Mouse (Mus musculus) cerebellum, adult 2 months (tissue): ENCODE measurements around the gene Cd40lg. TPM values are rescaled to one million over a fixed set of nuclear protein-coding genes. Genes with fewer than 3 reads are reported as not detected.

ENCODE experiments used
- DNase-seq, 2 experiments: peaks; one replicate each; pipeline ENCODE4 v3.0.0; 2021
- H3K27ac ChIP-seq: fragments of 200-500 bp; 2 replicates; pipeline ENCODE4 v1.5.1; 2012; ENCODE audit warnings: low read length, control low read depth, inconsistent platforms; ENCODE audit not compliant: insufficient read depth
- H3K27me3 ChIP-seq: fragments of 200-500 bp; 2 replicates; pipeline ENCODE4 v1.6.1; 2012; ENCODE audit warnings: inconsistent platforms, mild to moderate bottlenecking, low read length, moderate library complexity; ENCODE audit not compliant: control insufficient read depth, insufficient read depth
- H3K4me1 ChIP-seq: fragments of 200-500 bp; 2 replicates; pipeline ENCODE4 v1.6.1; 2011; ENCODE audit warnings: low read length; ENCODE audit not compliant: control insufficient read depth, insufficient read depth
- H3K4me3 ChIP-seq: fragments of 200-500 bp; replicated peaks from 2 replicates; pipeline ENCODE3; 2011; ENCODE audit warnings: mild to moderate bottlenecking, low read depth, low read length, control low read depth; ENCODE audit not compliant: insufficient read depth
- CTCF ChIP-seq: fragments of 200-500 bp; IDR thresholded peaks from 2 replicates; pipeline ENCODE4 v1.5.1; 2011; ENCODE audit warnings: low read depth, mild to moderate bottlenecking, control low read depth, low read length, moderate library complexity, borderline replicate concordance; ENCODE audit not compliant: insufficient read depth
- POLR2A ChIP-seq: fragments of 200-500 bp; IDR thresholded peaks from 2 replicates; pipeline ENCODE4 v1.6.1; 2011; ENCODE audit warnings: low read length, control low read depth, borderline replicate concordance; ENCODE audit not compliant: insufficient read depth
- WGBS: fragments of 180-500 bp; shearing (Covaris S2); methylation state at CpG from one replicate; pipeline ENCODE4 v1.1.7; 2018; 5-methylcytosine and 5-hydroxymethylcytosine counted together
- polyA plus RNA-seq: library from polyadenylated mRNA; depleted of rRNA; stranded (reverse); fragments of >200 nt; gene quantifications from 2 replicates; pipeline ENCODE4 v1.2.3, GENCODE M21; 2012

The Cd40lg gene
- polyA plus RNA-seq, 1 experiment, result not detected

DNA sequence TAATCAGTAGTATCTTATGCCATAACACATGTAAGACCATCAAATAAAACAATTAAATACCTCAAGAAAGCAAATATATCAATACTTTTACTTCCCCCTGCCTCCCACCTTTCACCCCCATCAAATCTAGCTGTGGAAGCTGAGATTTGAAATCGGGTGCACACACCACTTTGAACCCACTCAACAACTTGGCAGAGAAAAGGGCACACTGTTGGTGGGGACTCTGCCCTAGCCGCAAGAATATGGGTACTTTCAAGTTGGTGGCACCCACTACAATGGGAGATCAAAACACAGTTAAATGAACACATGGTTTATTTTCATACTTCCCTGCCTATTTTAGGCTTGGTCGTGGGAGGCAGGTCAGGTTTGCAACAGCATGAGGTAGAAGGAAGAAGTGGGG lies 9.9 kb downstream of the Cd40lg start:
- 79% methylated on average over 3 of the region's 3 CpGs for WGBS
- H3K4me3 ChIP-seq, result no peak overlapping the region

DNA sequence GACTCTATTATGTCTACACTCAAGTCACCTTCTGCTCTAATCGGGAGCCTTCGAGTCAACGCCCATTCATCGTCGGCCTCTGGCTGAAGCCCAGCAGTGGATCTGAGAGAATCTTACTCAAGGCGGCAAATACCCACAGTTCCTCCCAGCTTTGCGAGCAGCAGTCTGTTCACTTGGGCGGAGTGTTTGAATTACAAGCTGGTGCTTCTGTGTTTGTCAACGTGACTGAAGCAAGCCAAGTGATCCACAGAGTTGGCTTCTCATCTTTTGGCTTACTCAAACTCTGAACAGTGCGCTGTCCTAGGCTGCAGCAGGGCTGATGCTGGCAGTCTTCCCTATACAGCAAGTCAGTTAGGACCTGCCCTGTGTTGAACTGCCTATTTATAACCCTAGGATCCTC lies 11.4 kb downstream of the Cd40lg start:
- no peak for TF ChIP-seq CTCF
- no peak for TF ChIP-seq POLR2A
- WGBS, result 13% methylated on average over 10 of the region's 10 CpGs
- no peaks in the 10 kb centered on the region for H3K4me1 ChIP-seq
- H3K27me3 ChIP-seq, result no peaks in the 10 kb centered on the region
- no peak overlapping the region for H3K27ac ChIP-seq
- DNase-seq, result peak in 1 of 2 experiments; percentile 4
- no peak overlapping the region for H3K4me3 ChIP-seq

More for the DNA sequence above, 9.9 kb downstream of the Cd40lg start:
- H3K4me1 ChIP-seq, result no peaks in the 10 kb centered on the region
- TF ChIP-seq POLR2A (no peak), CTCF (no peak)
- no peaks in the 10 kb centered on the region for H3K27me3 ChIP-seq
- no peak for DNase-seq
- H3K27ac ChIP-seq, result no peak overlapping the region

DNA sequence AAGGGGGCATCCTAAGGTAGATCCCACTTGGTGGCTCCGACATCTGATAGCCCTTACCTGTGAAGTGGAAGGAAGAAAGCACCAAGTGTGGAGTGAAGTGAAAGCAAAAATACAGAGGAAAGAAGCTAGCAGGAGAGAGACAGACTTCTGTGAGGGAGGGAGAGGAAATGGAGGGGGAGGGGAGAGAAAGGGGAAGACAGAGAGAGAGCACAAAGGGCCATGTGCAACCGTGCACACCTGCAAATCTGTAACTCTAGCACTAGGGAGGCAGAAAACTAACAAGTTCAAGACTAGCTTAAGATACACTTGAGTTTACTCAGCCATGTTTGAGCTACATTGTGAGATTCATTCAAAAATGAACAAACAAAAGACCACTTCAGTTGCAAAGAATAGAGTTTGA lies 16.2 kb downstream of the Cd40lg start:
- no peak overlapping the region for H3K27ac ChIP-seq
- no peaks in the 10 kb centered on the region for H3K4me1 ChIP-seq
- DNase-seq, result no peak
- 65% methylated on average over 2 of the region's 2 CpGs for WGBS
- no peaks in the 10 kb centered on the region for H3K27me3 ChIP-seq
- TF ChIP-seq CTCF, result no peak
- TF ChIP-seq POLR2A, result no peak
- no peak overlapping the region for H3K4me3 ChIP-seq

DNA sequence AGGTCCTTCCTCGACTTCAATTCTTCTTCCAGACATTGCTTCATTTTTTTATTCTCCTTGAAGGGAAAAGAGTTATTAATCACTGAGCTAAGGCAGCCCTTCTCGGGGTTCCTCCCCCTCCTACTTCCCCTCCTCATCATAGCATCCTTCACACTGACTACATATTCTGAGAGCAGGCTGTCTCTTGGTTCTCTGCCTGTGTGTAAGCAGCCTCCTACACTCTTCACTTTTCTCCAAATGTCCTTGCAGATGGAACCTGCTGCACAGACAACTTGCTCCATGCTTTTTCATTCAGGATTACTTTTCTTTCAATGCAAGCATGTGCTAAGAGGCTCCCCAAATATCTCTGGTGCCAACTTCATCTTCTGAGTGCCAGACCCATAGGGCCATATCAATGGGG lies 21.7 kb downstream of the Cd40lg start:
- no peak for TF ChIP-seq CTCF
- TF ChIP-seq POLR2A, result no peak
- 75% methylated on average over 2 of the region's 2 CpGs for WGBS
- Histone ChIP-seq H3K4me1 (no peaks in the 10 kb centered on the region), H3K27ac (no peak overlapping the region), H3K4me3 (no peak overlapping the region), H3K27me3 (no peaks in the 10 kb centered on the region)
- no peak for DNase-seq

DNA sequence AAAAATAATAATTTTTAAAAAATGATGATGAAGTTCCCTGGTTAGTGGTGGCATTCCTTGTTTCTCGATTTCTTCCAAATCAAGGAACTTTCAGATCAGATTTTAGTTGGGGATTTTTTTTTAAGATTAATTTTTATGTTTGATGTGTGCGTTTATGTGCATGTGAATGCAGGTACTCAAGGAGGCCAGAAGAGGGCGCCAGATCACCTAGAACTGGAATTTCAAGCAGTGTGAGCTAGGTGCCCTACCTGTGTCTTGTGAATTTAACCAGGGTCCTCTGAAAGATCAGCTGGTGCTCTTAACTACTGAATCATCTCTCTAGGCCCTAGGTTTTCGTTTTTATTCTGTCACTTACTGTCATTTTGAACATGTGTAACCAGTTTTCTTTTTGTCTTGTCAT lies 24.0 kb downstream of the Cd40lg start:
- Histone ChIP-seq H3K4me3 (no peak overlapping the region), H3K27ac (no peak overlapping the region), H3K4me1 (no peaks in the 10 kb centered on the region), H3K27me3 (no peaks in the 10 kb centered on the region)
- no peak for DNase-seq
- 74% methylated on average over 4 of the region's 4 CpGs for WGBS
- TF ChIP-seq POLR2A (no peak), CTCF (no peak)

DNA sequence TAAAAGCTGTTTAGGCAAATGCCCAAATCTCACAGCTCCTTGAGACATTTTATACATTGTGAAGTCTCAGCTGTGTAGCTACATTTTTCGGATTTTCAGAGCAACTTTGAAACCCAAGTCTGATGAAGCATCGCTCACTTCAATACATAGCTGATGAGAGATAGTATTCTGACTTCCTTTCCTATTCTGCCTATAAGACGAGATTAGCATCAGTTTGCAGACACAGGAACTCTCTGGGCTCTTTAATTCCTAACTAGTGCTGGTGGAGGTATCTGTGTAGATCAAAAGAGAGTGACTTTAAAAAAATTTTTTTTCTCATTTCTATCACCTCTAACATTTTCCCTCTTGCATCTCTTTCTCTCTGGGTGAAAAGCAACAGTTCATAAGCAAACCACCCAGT lies 26.6 kb downstream of the Cd40lg start:
- Histone ChIP-seq H3K4me1 (no peaks in the 10 kb centered on the region), H3K27ac (no peak overlapping the region), H3K4me3 (no peak overlapping the region), H3K27me3 (no peaks in the 10 kb centered on the region)
- 78% methylated on average over 3 of the region's 3 CpGs for WGBS
- TF ChIP-seq CTCF, result no peak
- TF ChIP-seq POLR2A, result no peak
- DNase-seq, result no peak

DNA sequence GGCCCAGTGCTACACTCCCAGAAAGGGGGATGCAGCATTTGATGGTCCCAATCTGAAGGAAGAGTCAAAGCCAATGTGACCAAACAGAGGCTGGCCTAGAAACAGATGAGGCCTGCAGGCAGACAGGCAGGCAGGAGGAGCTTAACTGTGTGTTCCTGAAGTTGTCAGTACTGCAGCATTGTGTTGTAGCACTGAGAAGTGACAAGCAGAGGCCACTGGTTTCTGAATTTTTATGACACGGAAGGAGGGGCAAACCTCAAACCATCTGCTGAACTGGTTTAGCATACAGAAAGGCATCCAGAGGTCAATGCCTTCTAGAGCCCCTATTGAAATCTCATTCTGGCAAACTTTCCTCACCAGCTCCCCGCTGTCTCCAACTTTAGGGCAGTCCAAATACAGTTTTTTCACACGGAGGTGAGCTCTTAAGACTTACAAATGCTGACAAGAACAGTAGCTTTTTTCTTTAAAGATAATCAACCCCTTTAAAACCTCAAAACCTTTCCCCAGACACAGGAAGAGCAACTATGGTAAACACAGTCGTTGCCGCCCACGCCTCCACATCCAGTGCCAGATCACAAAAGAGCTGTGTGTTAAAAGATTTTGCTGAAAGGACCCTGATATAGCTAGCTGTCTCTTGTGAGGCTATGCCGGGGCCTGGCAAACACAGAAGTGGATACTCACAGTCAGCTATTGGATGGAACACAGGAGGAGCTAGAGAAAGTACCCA lies 41.5 kb downstream of the Cd40lg start:
- WGBS, result 42% methylated on average over 7 of the region's 7 CpGs
- Histone ChIP-seq H3K27me3 (no peaks in the 10 kb centered on the region), H3K4me1 (no peaks in the 10 kb centered on the region), H3K4me3 (no peak overlapping the region), H3K27ac (no peak overlapping the region)
- TF ChIP-seq CTCF, result no peak
- no peak for TF ChIP-seq POLR2A
- no peak for DNase-seq

DNA sequence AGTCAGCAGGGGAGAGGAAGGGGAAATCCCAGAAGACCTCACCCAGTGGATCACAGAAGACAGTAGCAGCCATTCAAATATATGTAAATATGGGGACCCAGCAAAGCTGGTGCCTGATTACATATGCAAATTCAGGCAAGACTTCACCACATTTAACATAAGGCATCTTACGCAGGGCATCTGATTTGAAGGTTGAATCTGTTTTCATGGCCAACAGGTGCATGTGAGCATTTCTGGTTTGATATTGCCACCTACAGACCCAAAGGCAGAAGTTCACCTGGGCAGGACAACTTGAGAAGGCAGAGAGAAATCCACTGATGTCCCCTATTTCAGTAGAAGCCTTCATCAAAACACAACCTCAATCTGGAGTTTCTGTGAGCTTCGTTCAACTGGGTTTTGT lies 48.8 kb downstream of the Cd40lg start:
- DNase-seq, result no peak
- TF ChIP-seq POLR2A, result no peak
- 0 out of 2 replicates have a peak, but pooled peaks have one; percentile 30 for TF ChIP-seq CTCF
- 50% methylated on average over 2 of the region's 2 CpGs for WGBS

More for the DNA sequence above, 48.8 kb downstream of the Cd40lg start:
- H3K27me3 ChIP-seq, result no peaks in the 10 kb centered on the region
- no peak overlapping the region for H3K27ac ChIP-seq
- H3K4me3 ChIP-seq, result no peak overlapping the region
- H3K4me1 ChIP-seq, result no peaks in the 10 kb centered on the region
